Mouse (Mus musculus): ENCODE data around the gene Dus3l. TPM values are rescaled to one million over a fixed set of nuclear protein-coding genes. Genes with fewer than 3 reads are reported as not detected.
A peak's percentile ranks its signal among the peaks of the same experiment; 100 is the strongest.

The Dus3l gene
- 17.2 and 17.5 TPM in 2 replicates for polyA plus RNA-seq (2015; fragmentation: Nextera tagmentation; extraction: Ambion mirVana)

- peak within 1 kb of the TSS; percentile 78 for H3K4me3 ChIP-seq (replicated peaks)
- H3K4me1 ChIP-seq (replicated peaks) = peaks cover 51% of the 10 kb centered on the region
- ATAC-seq (ENCODE audit: low read depth) (peak; percentile 67), DNase-seq (peak; percentile 85)
- peak within 1 kb of the TSS; percentile 85 for H3K4me2 ChIP-seq
- H3K9me3 ChIP-seq (replicated peaks) = no peaks in the 10 kb centered on the region
- peak within 1 kb of the TSS; percentile 87 for H3K9ac ChIP-seq
- H3K27me3 ChIP-seq = peaks cover 5% of the 10 kb centered on the region; the same call in 1 of the 2 replicates
- H3K27ac ChIP-seq = peak within 1 kb of the TSS; percentile 96
- peaks cover 35% of the 10 kb centered on the region for H3K36me3 ChIP-seq
- under 1% methylated on average over 55 of the region's 58 CpGs for WGBS (ENCODE audit: insufficient replicate concordance)
Measured at GRCm38 (mm10) chr17:56764474-56765354, at the start of gene Dus3l. Gene Dus3l, plus strand, starts transcription at chr17:56764757.

GRCm38 (mm10) chr17:56715360-56715759, 49.2 kb upstream of the Dus3l start:
- H3K27me3 ChIP-seq = no peaks in the 10 kb centered on the region
- DNase-seq (no peak), ATAC-seq (ENCODE audit: low read depth) (no peak)
- no peak overlapping the region for H3K4me3 ChIP-seq (replicated peaks)
- H3K36me3 ChIP-seq = peaks cover 25% of the 10 kb centered on the region
- H3K4me2 ChIP-seq = peak overlapping the region; percentile 96; the same call in 1 of the 2 replicates
- 0 out of 2 replicates have a peak overlapping the region, but pooled peaks have one; percentile 81 for H3K9ac ChIP-seq
- H3K9me3 ChIP-seq (replicated peaks) = no peaks in the 10 kb centered on the region
- WGBS (ENCODE audit: insufficient replicate concordance) = 55% methylated on average over 11 of the region's 11 CpGs
- H3K4me1 ChIP-seq (replicated peaks) = peaks cover 40% of the 10 kb centered on the region
- H3K27ac ChIP-seq = no peak overlapping the region

GRCm38 (mm10) chr17:56715914-56716654, 48.5 kb upstream of the Dus3l start:
- ATAC-seq (ENCODE audit: low read depth) (no peak), DNase-seq (no peak)
- peaks cover 40% of the 10 kb centered on the region for H3K4me1 ChIP-seq (replicated peaks)
- peak overlapping the region; percentile 96 for H3K4me2 ChIP-seq
- WGBS (ENCODE audit: insufficient replicate concordance) = 25% methylated on average over 22 of the region's 22 CpGs
- peak overlapping the region; percentile 81 for H3K9ac ChIP-seq
- peak overlapping the region; percentile 87 for H3K4me3 ChIP-seq (replicated peaks)
- no peaks in the 10 kb centered on the region for H3K27me3 ChIP-seq
- H3K36me3 ChIP-seq = peaks cover 22% of the 10 kb centered on the region
- H3K27ac ChIP-seq = peak overlapping the region; percentile 70
- H3K9me3 ChIP-seq (replicated peaks) = no peaks in the 10 kb centered on the region

GRCm38 (mm10) chr17:56716655-56717362, 47.7 kb upstream of the Dus3l start:
- Histone ChIP-seq H3K4me1 (replicated peaks) (peaks cover 40% of the 10 kb centered on the region), H3K27ac (peak overlapping the region; percentile 85), H3K9me3 (replicated peaks) (no peaks in the 10 kb centered on the region), H3K36me3 (peaks cover 22% of the 10 kb centered on the region), H3K9ac (peak overlapping the region; percentile 89), H3K4me2 (peak overlapping the region; percentile 96), H3K4me3 (replicated peaks) (peak overlapping the region; percentile 87), H3K27me3 (no peaks in the 10 kb centered on the region)
- ATAC-seq (ENCODE audit: low read depth) (peak; percentile 85), DNase-seq (peak; percentile 95)
- under 1% methylated on average over 55 of the region's 55 CpGs for WGBS (ENCODE audit: insufficient replicate concordance)

- Histone ChIP-seq H3K4me1 (replicated peaks) (peaks cover 40% of the 10 kb centered on the region), H3K27ac (peak within 1 kb of the TSS; percentile 85), H3K9me3 (replicated peaks) (no peaks in the 10 kb centered on the region), H3K4me3 (replicated peaks) (peak within 1 kb of the TSS; percentile 87), H3K36me3 (peaks cover 22% of the 10 kb centered on the region), H3K27me3 (no peaks in the 10 kb centered on the region), H3K4me2 (peak within 1 kb of the TSS; percentile 96), H3K9ac (peak within 1 kb of the TSS; percentile 89)
- DNase-seq = peak; percentile 89
- peak; percentile 74 for ATAC-seq (ENCODE audit: low read depth)
- under 1% methylated on average over 59 of the region's 59 CpGs for WGBS (ENCODE audit: insufficient replicate concordance)
Measured at GRCm38 (mm10) chr17:56717363-56718058, 47.0 kb upstream of the Dus3l start, which contains the start of the genes Ndufa11 and Vmac. Gene Ndufa11, plus strand, starts transcription at chr17:56717767. Gene Vmac, minus strand, starts transcription at chr17:56718022.

GRCm38 (mm10) chr17:56722441-56722840, 42.1 kb upstream of the Dus3l start:
- Histone ChIP-seq H3K9ac (no peak overlapping the region), H3K27ac (no peak overlapping the region), H3K27me3 (peaks cover 3% of the 10 kb centered on the region; the same call in 1 of the 2 replicates), H3K4me3 (replicated peaks) (no peak overlapping the region), H3K9me3 (replicated peaks) (no peaks in the 10 kb centered on the region), H3K36me3 (peaks cover 33% of the 10 kb centered on the region), H3K4me1 (replicated peaks) (peaks cover 29% of the 10 kb centered on the region), H3K4me2 (no peak overlapping the region)
- no peak for DNase-seq
- no peak for ATAC-seq (ENCODE audit: low read depth)
- 78% methylated on average over 5 of the region's 5 CpGs for WGBS (ENCODE audit: insufficient replicate concordance)

GRCm38 (mm10) chr17:56723419-56724161, 41.0 kb upstream of the Dus3l start:
- no peak for ATAC-seq (ENCODE audit: low read depth)
- Histone ChIP-seq H3K9me3 (replicated peaks) (no peaks in the 10 kb centered on the region), H3K27me3 (peaks cover 11% of the 10 kb centered on the region), H3K36me3 (peaks cover 33% of the 10 kb centered on the region), H3K9ac (no peak overlapping the region), H3K4me1 (replicated peaks) (peaks cover 34% of the 10 kb centered on the region), H3K4me3 (replicated peaks) (no peak overlapping the region), H3K27ac (no peak overlapping the region), H3K4me2 (no peak overlapping the region)
- no peak for DNase-seq
- WGBS (ENCODE audit: insufficient replicate concordance) = 83% methylated on average over 11 of the region's 11 CpGs

GRCm38 (mm10) chr17:56727029-56727649, 37.4 kb upstream of the Dus3l start:
- 16% methylated on average over 7 of the region's 7 CpGs for WGBS (ENCODE audit: insufficient replicate concordance)
- peaks cover 42% of the 10 kb centered on the region for H3K27me3 ChIP-seq
- H3K9ac ChIP-seq = 0 out of 2 replicates have a peak overlapping the region, but pooled peaks have one; percentile 17
- no peak overlapping the region for H3K4me3 ChIP-seq (replicated peaks)
- ATAC-seq (ENCODE audit: low read depth) (no peak), DNase-seq (no peak)
- H3K9me3 ChIP-seq (replicated peaks) = no peaks in the 10 kb centered on the region
- H3K36me3 ChIP-seq = peaks cover 18% of the 10 kb centered on the region
- no peak overlapping the region for H3K27ac ChIP-seq
- H3K4me2 ChIP-seq = peak overlapping the region; percentile 34; the same call in 1 of the 2 replicates
- peaks cover 22% of the 10 kb centered on the region for H3K4me1 ChIP-seq (replicated peaks)

- ATAC-seq (ENCODE audit: low read depth) = peak; percentile 45; the same call in 1 of the 2 replicates
- DNase-seq = peak; percentile 64
- Histone ChIP-seq H3K27ac (no peak overlapping the region), H3K4me2 (peak overlapping the region; percentile 34), H3K4me3 (replicated peaks) (no peak overlapping the region), H3K4me1 (replicated peaks) (peaks cover 22% of the 10 kb centered on the region), H3K9ac (peak overlapping the region; percentile 23; the same call in 1 of the 2 replicates), H3K9me3 (replicated peaks) (no peaks in the 10 kb centered on the region), H3K27me3 (peaks cover 47% of the 10 kb centered on the region), H3K36me3 (peaks cover 13% of the 10 kb centered on the region)
- WGBS (ENCODE audit: insufficient replicate concordance) = 11% methylated on average over 12 of the region's 12 CpGs
Measured at GRCm38 (mm10) chr17:56727659-56728058, 36.9 kb upstream of the Dus3l start.

Data from liver, embryonic 13.5 days (tissue).